16 mouse cellular contexts compared by ENCODE assay signal in genomic region chr12:111094073-111094472, GRCm38 (mm10). TPM values are rescaled to one million over a fixed set of nuclear protein-coding genes. Genes with fewer than 3 reads are reported as not detected.
A peak's percentile ranks its signal among the peaks of the same experiment; 100 is the strongest.
DNase-seq lines count a peak whose midpoint lies in the region; ATAC-seq and TF ChIP-seq lines count a peak whose summit lies in the region.
"Had no signal": no experiment of that assay in that cellular context is flagged by ENCODE, and none has a peak within 500 bp of the region (broad histone marks: within the 10 kb centered on the region; RNA-seq: fewer than 3 reads in every experiment).

No protein-coding gene starts in this region.

- no peak for DNase-seq in gastrocnemius, adult 2 months
- DNase-seq in gastrocnemius, postnatal 10 days = no peak
- DNase-seq in limb, embryonic 10.5 days (ENCODE audit: low spot score) = no peak
- no peak for DNase-seq in thymus, postnatal 14 days
- DNase-seq: adrenal gland, adult 8-10 months; embryo, embryonic 11 days; gastrocnemius, postnatal 25 days; kidney, postnatal 4 days had no signal

- intact Hi-C loops in gastrocnemius, adult 2 months (cut with DNase I) = no loop called here

- no peaks in the 10 kb centered on the region for H3K9me3 ChIP-seq in limb, embryonic 12.5 days
- no peaks in the 10 kb centered on the region for H3K9me3 ChIP-seq in limb, embryonic 10.5 days (replicated peaks)
- no peaks in the 10 kb centered on the region for H3K9me3 ChIP-seq in liver, embryonic 15.5 days (replicated peaks)
- H3K9me3 ChIP-seq in stomach, embryonic 15.5 days = no peaks in the 10 kb centered on the region
- H3K9me3 ChIP-seq in forebrain, embryonic 12.5 days = no peaks in the 10 kb centered on the region
- H3K9me3 ChIP-seq: forebrain, embryonic 13.5 days had no signal

- ATAC-seq in limb, embryonic 12.5 days (ENCODE audit: insufficient number of reproducible peaks, insufficient read depth, low FRiP score, low TSS enrichment, low read depth) = no peak
- peak; percentile 66 for ATAC-seq in liver, embryonic 15.5 days (ENCODE audit: insufficient read depth)
- no peak for ATAC-seq in stomach, embryonic 15.5 days (ENCODE audit: insufficient read depth, low FRiP score, low read depth)
- ATAC-seq in forebrain, embryonic 12.5 days (ENCODE audit: low FRiP score) = no peak
- ATAC-seq: forebrain, embryonic 13.5 days; hindbrain, postnatal 0 days had no signal

- H3K27ac ChIP-seq in gastrocnemius, adult 2 months = peak overlapping the region; percentile 51; the same call in 1 of the 2 replicates
- H3K27ac ChIP-seq in limb, embryonic 12.5 days = 0 out of 2 replicates have a peak overlapping the region, but pooled peaks have one; percentile 8
- H3K27ac ChIP-seq in limb, embryonic 10.5 days = no peak overlapping the region
- H3K27ac ChIP-seq in liver, embryonic 15.5 days (replicated peaks) = peak overlapping the region; percentile 29; the same call in 1 of the 2 replicates
- peak overlapping the region; percentile 28; the same call in 1 of the 2 replicates for H3K27ac ChIP-seq in stomach, embryonic 15.5 days
- H3K27ac ChIP-seq in forebrain, embryonic 12.5 days = no peak overlapping the region
- H3K27ac ChIP-seq: forebrain, embryonic 13.5 days; hindbrain, postnatal 0 days; left cerebral cortex, adult 2 months; macrophage had no signal

- H3K4me3 ChIP-seq in gastrocnemius, adult 2 months = no peak overlapping the region
- H3K4me3 ChIP-seq in limb, embryonic 12.5 days (replicated peaks) = no peak overlapping the region
- no peak overlapping the region for H3K4me3 ChIP-seq in limb, embryonic 10.5 days
- no peak overlapping the region for H3K4me3 ChIP-seq in liver, embryonic 15.5 days (replicated peaks)
- H3K4me3 ChIP-seq in stomach, embryonic 15.5 days (replicated peaks) = no peak overlapping the region
- H3K4me3 ChIP-seq in forebrain, embryonic 12.5 days (replicated peaks) = no peak overlapping the region
- H3K4me3 ChIP-seq: forebrain, embryonic 13.5 days; left cerebral cortex, adult 2 months had no signal

- H3K9ac ChIP-seq in limb, embryonic 12.5 days (replicated peaks) = no peak overlapping the region
- H3K9ac ChIP-seq in liver, embryonic 15.5 days = no peak overlapping the region
- no peak overlapping the region for H3K9ac ChIP-seq in stomach, embryonic 15.5 days
- no peak overlapping the region for H3K9ac ChIP-seq in forebrain, embryonic 12.5 days
- H3K9ac ChIP-seq: forebrain, embryonic 13.5 days had no signal

- peaks cover 3% of the 10 kb centered on the region; the same call in 1 of the 2 replicates for H3K4me1 ChIP-seq in limb, embryonic 12.5 days (replicated peaks)
- no peaks in the 10 kb centered on the region; the same call in 1 of the 2 replicates for H3K4me1 ChIP-seq in limb, embryonic 10.5 days
- H3K4me1 ChIP-seq in liver, embryonic 15.5 days (replicated peaks) = peaks cover 16% of the 10 kb centered on the region
- H3K4me1 ChIP-seq in stomach, embryonic 15.5 days = 0 out of 2 replicates have a peak, but pooled peaks cover 2% of the 10 kb centered on the region
- peaks cover 11% of the 10 kb centered on the region for H3K4me1 ChIP-seq in forebrain, embryonic 12.5 days

- WGBS in limb, embryonic 12.5 days = 92% methylated on average over 5 of the region's 5 CpGs
- WGBS in limb, embryonic 10.5 days = 88% methylated on average over 5 of the region's 5 CpGs
- WGBS in liver, embryonic 15.5 days (ENCODE audit: insufficient replicate concordance) = 29% methylated on average over 5 of the region's 5 CpGs
- WGBS in stomach, embryonic 15.5 days = 50% methylated on average over 5 of the region's 5 CpGs
- 91% methylated on average over 5 of the region's 5 CpGs for WGBS in forebrain, embryonic 12.5 days

- H3K4me2 ChIP-seq in limb, embryonic 12.5 days = no peak overlapping the region
- no peak overlapping the region for H3K4me2 ChIP-seq in liver, embryonic 15.5 days
- no peak overlapping the region for H3K4me2 ChIP-seq in stomach, embryonic 15.5 days
- H3K4me2 ChIP-seq in forebrain, embryonic 12.5 days = no peak overlapping the region
- H3K4me2 ChIP-seq: forebrain, embryonic 13.5 days had no signal

- no peaks in the 10 kb centered on the region for H3K27me3 ChIP-seq in limb, embryonic 12.5 days
- H3K27me3 ChIP-seq in limb, embryonic 10.5 days (ENCODE audit: low read depth, poor library complexity, severe bottlenecking) = no peaks in the 10 kb centered on the region
- no peaks in the 10 kb centered on the region for H3K27me3 ChIP-seq in liver, embryonic 15.5 days
- H3K27me3 ChIP-seq in stomach, embryonic 15.5 days (replicated peaks) = no peaks in the 10 kb centered on the region
- H3K27me3 ChIP-seq in forebrain, embryonic 12.5 days = no peaks in the 10 kb centered on the region
- H3K27me3 ChIP-seq: forebrain, embryonic 13.5 days had no signal

- TF ChIP-seq CTCF in gastrocnemius, adult 2 months (IDR thresholded peaks at IDR 0.05) = no peak

- H3K36me3 ChIP-seq in limb, embryonic 12.5 days = peaks cover 63% of the 10 kb centered on the region
- H3K36me3 ChIP-seq in limb, embryonic 10.5 days = peaks cover 66% of the 10 kb centered on the region
- peaks cover 34% of the 10 kb centered on the region for H3K36me3 ChIP-seq in liver, embryonic 15.5 days (replicated peaks)
- H3K36me3 ChIP-seq in stomach, embryonic 15.5 days = peaks cover 4% of the 10 kb centered on the region; the same call in 1 of the 2 replicates
- peaks cover 36% of the 10 kb centered on the region for H3K36me3 ChIP-seq in forebrain, embryonic 12.5 days (replicated peaks)

RNA-seq across cellular contexts. Expression of gene Rcor1, which starts 54.9 kb away (rescaled TPM):
- total RNA-seq in gastrocnemius, adult 2 months (2021) = 1 to 10 TPM; 6.8 to 8.5 TPM
- 10 to 100 TPM; 14.3 to 19.4 TPM for total RNA-seq in gastrocnemius, postnatal 10 days (2021)
- 12.1 and 13.1 TPM in 2 replicates for polyA plus RNA-seq in limb, embryonic 12.5 days (2016; fragmentation: Nextera tagmentation; extraction: Ambion mirVana)
- 7.9 and 9.1 TPM in 2 replicates for polyA plus RNA-seq in limb, embryonic 10.5 days (2016; fragmentation: Nextera tagmentation; extraction: Ambion mirVana)
- 4.6 and 5.1 TPM in 2 replicates for polyA plus RNA-seq in liver, embryonic 15.5 days (2015; fragmentation: Nextera tagmentation; extraction: Ambion mirVana)
- polyA plus RNA-seq in stomach, embryonic 15.5 days (2015; fragmentation: Nextera tagmentation; extraction: Ambion mirVana) = 11.6 and 12.3 TPM in 2 replicates
- polyA plus RNA-seq in forebrain, embryonic 12.5 days (2016; fragmentation: Nextera tagmentation; extraction: Ambion mirVana) = 10.1 and 10.7 TPM in 2 replicates

Comparison
In these comparisons a context has a peak if more than half of its experiments do, and no peak if none do; other contexts are left out.
1. H3K27ac ChIP-seq: peak in gastrocnemius, adult 2 months (single experiment), limb, embryonic 12.5 days (single experiment), liver, embryonic 15.5 days (single experiment) and stomach, embryonic 15.5 days (single experiment); none in limb, embryonic 10.5 days (single experiment) and forebrain, embryonic 12.5 days (single experiment).